ENCODE assay signal across 16 mouse cellular contexts in the genomic region with DNA sequence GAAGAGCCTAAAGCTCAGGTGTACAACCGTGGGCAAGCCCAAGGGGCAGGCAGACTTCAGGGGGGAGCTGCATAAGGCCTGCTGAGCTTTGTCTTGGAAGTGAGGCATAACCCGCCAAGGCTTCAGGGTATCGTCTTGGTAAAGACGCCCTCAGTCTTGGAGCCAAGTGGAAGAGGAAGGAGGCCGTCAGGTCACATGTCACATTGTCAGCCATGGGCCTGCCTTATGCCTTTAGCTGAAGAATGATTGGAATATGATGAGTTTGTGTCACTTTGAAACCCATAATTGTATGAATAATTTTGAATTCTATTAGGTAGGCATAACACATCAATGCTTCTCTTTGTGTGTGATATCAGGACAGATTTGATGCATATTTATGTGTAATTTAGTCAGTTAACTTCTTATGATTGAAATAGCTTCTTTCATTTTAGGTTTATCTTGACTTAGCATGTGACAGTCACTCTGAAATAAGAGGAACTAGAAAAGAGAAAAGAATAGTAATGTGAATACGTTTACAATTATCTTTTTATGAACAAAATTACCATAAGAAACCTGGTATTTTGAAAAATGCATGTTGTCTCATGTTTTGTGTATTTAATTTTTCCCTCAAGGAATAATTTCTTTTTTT.
"Had no signal": no experiment of that assay in that cellular context is flagged by ENCODE, and none has a peak within 500 bp of the region (broad histone marks: within the 10 kb centered on the region; RNA-seq: fewer than 3 reads in every experiment).

No protein-coding gene starts in this region.

- DNase-seq: kidney, adult 18-20 months; kidney, postnatal 25 days; layer of hippocampus, adult 9-11 months; liver, embryonic 13.5 days; lung, adult 2 months; lung, postnatal 14 days; lung, postnatal 4 days; thymus, adult 2 months; thymus, postnatal 14 days; thymus, postnatal 4 days had no signal

- ATAC-seq: midbrain, embryonic 15.5 days had no signal

- H3K4me2 ChIP-seq: liver, embryonic 13.5 days; midbrain, embryonic 12.5 days; midbrain, embryonic 15.5 days had no signal

- H3K27ac ChIP-seq: kidney, postnatal 0 days; layer of hippocampus, adult 2 months; left cerebral cortex, adult 2 months; liver, embryonic 13.5 days; midbrain, embryonic 12.5 days; midbrain, embryonic 15.5 days; stomach, postnatal 0 days had no signal

- H3K9me3 ChIP-seq: liver, embryonic 13.5 days; midbrain, embryonic 12.5 days; midbrain, embryonic 15.5 days had no signal

- H3K4me3 ChIP-seq: layer of hippocampus, adult 2 months; left cerebral cortex, adult 2 months; liver, embryonic 13.5 days; midbrain, embryonic 12.5 days; midbrain, embryonic 15.5 days had no signal

- H3K4me1 ChIP-seq: liver, embryonic 13.5 days; midbrain, embryonic 12.5 days; midbrain, embryonic 15.5 days had no signal

- H3K27me3 ChIP-seq: liver, embryonic 13.5 days; midbrain, embryonic 12.5 days; midbrain, embryonic 15.5 days had no signal

- H3K9ac ChIP-seq: liver, embryonic 13.5 days; midbrain, embryonic 12.5 days; midbrain, embryonic 15.5 days had no signal
